Mouse (Mus musculus): ENCODE measurements around the gene Trim12a.

DNA sequence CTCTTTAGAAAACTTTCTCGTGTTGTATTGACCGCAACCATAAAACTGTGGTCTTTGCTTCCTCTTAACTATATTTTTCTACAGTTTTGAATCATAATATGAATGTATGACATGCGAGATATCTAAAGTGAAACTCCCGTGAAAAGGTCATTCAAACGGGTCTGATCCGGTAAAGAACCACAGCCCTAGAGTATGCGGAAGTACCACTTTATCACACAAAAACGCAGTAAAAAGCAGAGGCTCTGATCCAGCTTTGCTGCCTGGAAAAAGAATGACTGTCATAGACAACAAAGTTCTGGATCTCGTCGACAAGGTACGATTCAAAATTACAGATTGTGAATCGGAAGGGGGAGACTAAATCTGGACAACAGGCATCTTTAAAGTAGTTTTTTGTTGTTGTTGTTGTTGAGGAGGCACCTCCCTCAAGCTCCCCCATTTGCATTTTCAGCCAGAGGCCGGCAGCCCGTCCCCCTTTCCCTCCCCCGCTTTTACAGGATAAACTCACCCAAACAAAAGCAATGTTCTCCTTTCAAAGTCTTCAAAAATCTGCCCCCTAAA, 391 bp downstream of the Trim12a start:
- TF ChIP-seq GATA1 (IDR thresholded peaks at IDR 0.05; ENCODE audit: borderline replicate concordance, low read length) (no peak), FLI1 (IDR thresholded peaks at IDR 0.05; ENCODE audit: low read length) (no peak)

Measured in megakaryocyte, embryonic 14.5 days (primary cell).